Mouse (Mus musculus): ENCODE data around the gene Gm42669.

- TF ChIP-seq CTCF (IDR thresholded peaks at IDR 0.05 in 2 of 3, conservative IDR thresholded peaks at IDR 0.05 in 1 of 3; ENCODE audit: control insufficient read depth in 1 of 3, insufficient read depth in 1 of 3, low read depth in 2 of 3, low read length in 3 of 3, poor library complexity in 1 of 3, severe bottlenecking in 1 of 3) (no peak), JUND (IDR thresholded peaks at IDR 0.05; ENCODE audit: low read depth, low read length) (no peak), ZMIZ1 (IDR thresholded peaks at IDR 0.05; ENCODE audit: low read depth, low read length) (no peak), RCOR1 (IDR thresholded peaks at IDR 0.05; ENCODE audit: low read depth, low read length) (no peak), CHD1 (IDR thresholded peaks at IDR 0.05; ENCODE audit: low read depth, low read length) (no peak), MAX (IDR thresholded peaks at IDR 0.05; ENCODE audit: low read length) (no peak), MAZ (IDR thresholded peaks at IDR 0.05; ENCODE audit: low read depth, low read length) (no peak), MAFK (IDR thresholded peaks at IDR 0.05; ENCODE audit: borderline replicate concordance, low read depth, low read length) (no peak), POLR2A (IDR thresholded peaks at IDR 0.05; ENCODE audit: control insufficient read depth in 1 of 2, insufficient read depth in 1 of 2, low read depth in 1 of 2, low read length in 2 of 2, poor library complexity in 1 of 2) (no peak), RAD21 (IDR thresholded peaks at IDR 0.05; ENCODE audit: low read depth, low read length) (no peak)
These were observed 14.0 kb downstream of the Gm42669 start for GRCm38 (mm10) chr5:107521386-107521785.
